Mouse (Mus musculus) embryonic facial prominence, embryonic 13.5 days (tissue): ENCODE measurements around the gene Pou6f1. TPM values are rescaled to one million over a fixed set of nuclear protein-coding genes. Genes with fewer than 3 reads are reported as not detected.
A peak's percentile ranks its signal among the peaks of the same experiment; 100 is the strongest.

Source experiments
- ATAC-seq: fragments of 200-750 bp; cut with Nextera tagmentation; 2 replicates; pipeline ENCODE4 v1.8.0; 2017; ENCODE audit warnings: low read depth; ENCODE audit not compliant: insufficient number of reproducible peaks, insufficient read depth, low FRiP score, low TSS enrichment
- H3K27ac ChIP-seq: fragments of 300-500 bp; sonication (generic); 2 replicates; pipeline ENCODE4 v1.5.1; 2015; ENCODE audit warnings: moderate library complexity, mild to moderate bottlenecking, inconsistent platforms
- H3K27me3 ChIP-seq: fragments of 300-500 bp; sonication (generic); 2 replicates; pipeline ENCODE4 v1.6.1; 2015; ENCODE audit warnings: mild to moderate bottlenecking, inconsistent platforms
- H3K36me3 ChIP-seq: fragments of 300-500 bp; sonication (generic); 2 replicates; pipeline ENCODE4 v1.6.1; 2015; ENCODE audit warnings: mild to moderate bottlenecking, inconsistent platforms
- H3K4me1 ChIP-seq: fragments of 300-500 bp; sonication (generic); 2 replicates; pipeline ENCODE4 v1.6.1; 2015; ENCODE audit warnings: inconsistent platforms
- H3K4me2 ChIP-seq: fragments of 300-500 bp; sonication (generic); 2 replicates; pipeline ENCODE4 v1.6.1; 2015; ENCODE audit warnings: moderate library complexity, mild to moderate bottlenecking, inconsistent platforms
- H3K4me3 ChIP-seq: fragments of 300-500 bp; sonication (generic); 2 replicates; pipeline ENCODE4 v1.5.1; 2015; ENCODE audit warnings: mild to moderate bottlenecking, inconsistent platforms
- H3K9ac ChIP-seq: fragments of 300-500 bp; sonication (generic); 2 replicates; pipeline ENCODE4 v1.6.1; 2015; ENCODE audit warnings: mild to moderate bottlenecking, inconsistent platforms
- H3K9me3 ChIP-seq: fragments of 300-500 bp; sonication (generic); 2 replicates; pipeline ENCODE4 v1.6.1; 2016; ENCODE audit warnings: inconsistent platforms
- WGBS: fragments of 180-500 bp; shearing (Covaris S2); methylation state at CpG from one replicate; pipeline ENCODE4 v1.1.7; 2015; ENCODE audit warnings: mixed read lengths; 5-methylcytosine and 5-hydroxymethylcytosine counted together
- polyA plus RNA-seq: library from polyadenylated mRNA; unstranded; fragments of >200 nt; fragmentation: Nextera tagmentation; extraction: Ambion mirVana; gene quantifications from 2 replicates; pipeline ENCODE4 v1.2.1, GENCODE M21; 2015

Gene Pou6f1
- polyA plus RNA-seq = 14.4 and 18.2 TPM in 2 replicates

GRCm38 (mm10) chr15:100599276-100600046, at the start of gene Pou6f1:
Pou6f1 (minus strand) TSS chr15:100599984.
- Histone ChIP-seq H3K27me3 (peaks cover 32% of the 10 kb centered on the region), H3K4me3 (peak within 1 kb of the TSS; percentile 77), H3K27ac (peak within 1 kb of the TSS; percentile 33; the same call in 1 of the 2 replicates), H3K9me3 (no peaks in the 10 kb centered on the region), H3K4me2 (peak within 1 kb of the TSS; percentile 93), H3K9ac (peak within 1 kb of the TSS; percentile 87), H3K4me1 (peaks cover 14% of the 10 kb centered on the region), H3K36me3 (no peaks in the 10 kb centered on the region)
- under 1% methylated on average over 52 of the region's 76 CpGs for WGBS
- ATAC-seq = peak; percentile 63; the same call in 1 of the 2 replicates

DNA sequence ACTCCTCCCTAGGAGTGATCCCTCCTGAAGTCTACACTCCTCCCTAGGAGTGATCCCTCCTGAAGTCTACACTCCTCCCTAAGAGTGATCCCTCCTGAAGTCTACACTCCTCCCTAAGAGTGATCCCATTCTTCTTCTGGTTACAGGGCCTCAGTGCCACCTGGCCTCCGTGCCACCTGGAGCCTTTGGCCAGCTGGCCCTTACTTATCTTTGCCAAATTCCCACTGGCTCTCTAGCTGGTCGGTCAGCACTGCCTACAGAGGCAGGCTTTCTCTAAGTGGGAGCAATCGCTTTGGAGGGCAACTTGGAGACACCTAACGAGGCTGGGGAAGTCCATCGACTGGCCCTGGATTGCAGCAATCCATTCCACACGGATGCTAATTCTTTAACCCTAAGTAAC, 46.4 kb upstream of the Pou6f1 start:
- no peak overlapping the region for H3K4me2 ChIP-seq
- no peaks in the 10 kb centered on the region for H3K9me3 ChIP-seq
- H3K4me3 ChIP-seq = no peak overlapping the region
- H3K9ac ChIP-seq = no peak overlapping the region
- 71% methylated on average over 6 of the region's 6 CpGs for WGBS
- no peak overlapping the region for H3K27ac ChIP-seq
- H3K27me3 ChIP-seq = no peaks in the 10 kb centered on the region
- no peaks in the 10 kb centered on the region for H3K36me3 ChIP-seq
- no peak for ATAC-seq
- H3K4me1 ChIP-seq = no peaks in the 10 kb centered on the region

GRCm38 (mm10) chr15:100642451-100642850, 42.7 kb upstream of the Pou6f1 start:
- no peak for ATAC-seq
- Histone ChIP-seq H3K4me2 (no peak overlapping the region), H3K4me1 (no peaks in the 10 kb centered on the region), H3K36me3 (no peaks in the 10 kb centered on the region), H3K27me3 (peaks cover 20% of the 10 kb centered on the region), H3K9ac (no peak overlapping the region), H3K9me3 (no peaks in the 10 kb centered on the region), H3K4me3 (no peak overlapping the region), H3K27ac (no peak overlapping the region)
- 91% methylated on average over 7 of the region's 7 CpGs for WGBS

- Histone ChIP-seq H3K27ac (no peak overlapping the region), H3K27me3 (peaks cover 32% of the 10 kb centered on the region), H3K4me1 (peaks cover 11% of the 10 kb centered on the region), H3K4me2 (no peak overlapping the region), H3K4me3 (no peak overlapping the region), H3K9me3 (no peaks in the 10 kb centered on the region), H3K9ac (no peak overlapping the region), H3K36me3 (no peaks in the 10 kb centered on the region)
- no peak for ATAC-seq
- WGBS = 71% methylated on average over 14 of the region's 16 CpGs
These were observed 41.5 kb upstream of the Pou6f1 start for GRCm38 (mm10) chr15:100641226-100641810.

GRCm38 (mm10) chr15:100639972-100640750, 40.4 kb upstream of the Pou6f1 start:
- peaks cover 43% of the 10 kb centered on the region for H3K27me3 ChIP-seq
- ATAC-seq = no peak
- no peak overlapping the region for H3K4me2 ChIP-seq
- H3K9me3 ChIP-seq = no peaks in the 10 kb centered on the region
- no peak overlapping the region for H3K4me3 ChIP-seq
- H3K4me1 ChIP-seq = peaks cover 17% of the 10 kb centered on the region
- H3K9ac ChIP-seq = no peak overlapping the region
- no peak overlapping the region for H3K27ac ChIP-seq
- H3K36me3 ChIP-seq = no peaks in the 10 kb centered on the region
- WGBS = 66% methylated on average over 16 of the region's 16 CpGs

- no peaks in the 10 kb centered on the region for H3K36me3 ChIP-seq
- WGBS = 16% methylated on average over 6 of the region's 6 CpGs
- H3K27ac ChIP-seq = no peak overlapping the region
- no peak for ATAC-seq
- no peak overlapping the region for H3K9ac ChIP-seq
- H3K4me2 ChIP-seq = no peak overlapping the region
- peaks cover 17% of the 10 kb centered on the region for H3K4me1 ChIP-seq
- no peaks in the 10 kb centered on the region for H3K9me3 ChIP-seq
- H3K27me3 ChIP-seq = peaks cover 62% of the 10 kb centered on the region
- no peak overlapping the region; the same call in 1 of the 2 replicates for H3K4me3 ChIP-seq
These were observed 37.9 kb upstream of the Pou6f1 start for GRCm38 (mm10) chr15:100637661-100638060.

GRCm38 (mm10) chr15:100636700-100637501, 37.1 kb upstream of the Pou6f1 start, which contains the start of gene Smagp:
Smagp (minus strand) TSS chr15:100636940.
- peak within 1 kb of the TSS; percentile 56 for H3K4me3 ChIP-seq
- peaks cover 69% of the 10 kb centered on the region for H3K27me3 ChIP-seq
- H3K9ac ChIP-seq = peak within 1 kb of the TSS; percentile 64
- peaks cover 17% of the 10 kb centered on the region for H3K4me1 ChIP-seq
- H3K4me2 ChIP-seq = peak within 1 kb of the TSS; percentile 98
- H3K27ac ChIP-seq = no peak within 1 kb of the TSS
- no peak for ATAC-seq
- H3K9me3 ChIP-seq = no peaks in the 10 kb centered on the region
- no peaks in the 10 kb centered on the region for H3K36me3 ChIP-seq
- under 1% methylated on average over 77 of the region's 77 CpGs for WGBS

DNA sequence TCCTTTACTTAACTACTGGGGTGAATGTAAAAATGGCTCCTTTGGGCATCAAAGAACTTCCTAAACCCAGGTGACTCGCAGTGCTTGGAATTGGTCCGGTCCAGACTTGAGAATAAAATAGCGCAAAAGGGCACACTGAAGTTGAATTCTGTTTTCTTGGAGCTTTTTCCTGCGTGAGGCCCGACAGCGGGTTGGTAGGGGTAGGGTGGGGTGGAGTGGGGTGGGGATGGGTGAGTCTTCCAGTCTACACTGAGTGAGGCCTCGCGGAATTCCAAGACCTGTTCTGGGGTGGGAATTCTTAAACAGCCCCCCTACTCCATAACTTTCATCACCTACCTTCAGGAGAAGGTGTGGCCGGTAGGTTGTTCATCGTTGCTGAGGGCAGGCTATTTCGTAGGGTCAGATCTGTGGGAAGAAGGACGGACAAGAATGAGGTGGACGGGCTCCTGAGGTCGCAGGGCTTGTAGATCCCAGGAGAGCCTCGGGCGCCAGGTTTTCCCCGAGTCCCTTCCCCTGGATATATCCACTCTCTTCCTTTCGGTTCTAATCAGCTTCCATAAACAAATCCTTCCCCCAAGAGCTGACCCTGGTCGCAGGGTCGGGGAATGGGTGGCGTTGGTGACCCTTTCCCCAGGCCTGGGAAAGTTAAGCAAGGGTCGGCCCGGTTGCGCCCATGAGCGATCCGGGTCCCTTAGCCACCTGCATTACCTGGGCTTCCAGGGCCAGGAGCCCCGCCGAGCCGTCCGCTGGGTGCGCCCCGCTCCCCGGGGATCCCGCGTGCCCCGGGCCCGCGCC, 36.3 kb upstream of the Pou6f1 start:
- no peaks in the 10 kb centered on the region for H3K36me3 ChIP-seq
- H3K4me3 ChIP-seq = peak overlapping the region; percentile 56
- no peak overlapping the region for H3K27ac ChIP-seq
- H3K4me1 ChIP-seq = peaks cover 17% of the 10 kb centered on the region
- H3K9ac ChIP-seq = peak overlapping the region; percentile 64
- 3% methylated on average over 38 of the region's 38 CpGs for WGBS
- ATAC-seq = no peak
- H3K27me3 ChIP-seq = peaks cover 69% of the 10 kb centered on the region
- H3K4me2 ChIP-seq = peak overlapping the region; percentile 98
- no peaks in the 10 kb centered on the region for H3K9me3 ChIP-seq

GRCm38 (mm10) chr15:100635239-100635638, 35.5 kb upstream of the Pou6f1 start:
- Histone ChIP-seq H3K27ac (no peak overlapping the region), H3K9ac (no peak overlapping the region), H3K4me3 (no peak overlapping the region), H3K36me3 (no peaks in the 10 kb centered on the region), H3K27me3 (peaks cover 69% of the 10 kb centered on the region), H3K4me1 (peaks cover 17% of the 10 kb centered on the region), H3K4me2 (no peak overlapping the region; the same call in 1 of the 2 replicates), H3K9me3 (no peaks in the 10 kb centered on the region)
- 9% methylated on average over 9 of the region's 9 CpGs for WGBS
- ATAC-seq = no peak

DNA sequence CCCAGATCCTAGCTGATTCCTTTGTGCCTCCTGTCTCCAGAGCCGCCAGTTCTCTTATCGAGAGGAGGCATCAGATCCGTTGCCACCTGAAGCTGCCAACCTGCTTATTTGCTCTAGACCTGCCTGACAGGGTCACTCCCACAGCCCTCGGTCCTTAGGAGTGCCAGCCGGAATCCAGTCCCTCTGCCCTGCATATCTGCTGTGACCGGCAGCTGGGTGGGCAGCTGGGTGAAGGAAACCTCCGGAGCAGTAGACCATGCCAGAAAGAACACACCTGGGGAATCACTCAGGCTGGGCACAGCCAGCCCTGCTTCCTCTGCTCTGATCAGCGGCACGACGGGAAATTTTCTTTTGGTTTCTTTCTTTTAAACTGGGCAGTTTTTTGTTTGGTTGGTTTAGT, 33.6 kb upstream of the Pou6f1 start:
- Histone ChIP-seq H3K27ac (no peak overlapping the region), H3K4me1 (peaks cover 17% of the 10 kb centered on the region), H3K27me3 (peaks cover 57% of the 10 kb centered on the region), H3K9ac (no peak overlapping the region), H3K4me2 (no peak overlapping the region), H3K4me3 (no peak overlapping the region), H3K9me3 (no peaks in the 10 kb centered on the region), H3K36me3 (no peaks in the 10 kb centered on the region)
- no peak for ATAC-seq
- WGBS = 81% methylated on average over 10 of the region's 10 CpGs
